Mouse (Mus musculus) heart, adult 18-20 months (tissue): ENCODE results near the gene Ism2. TPM values are rescaled to one million over a fixed set of nuclear protein-coding genes. Genes with fewer than 3 reads are reported as not detected.
A peak's percentile ranks its signal among the peaks of the same experiment; 100 is the strongest.
"Not testable (repeated sequence)": the region's sequence is repeated elsewhere in the genome, so short reads cannot be mapped to it uniquely, and the experiment has no call there.

Experiments used
- DNase-seq, 2 experiments: peaks; one replicate each; pipeline ENCODE4 v3.0.0; 2021 to 2022; ENCODE audit warnings: mixed read lengths in 1 of 2
- long read RNA-seq, 2 experiments: library from polyadenylated mRNA; stranded (forward); transcript quantifications; one replicate each; pipeline ENCODE4 v2.0.0; 2021
- total RNA-seq, 2 experiments: library from RNA; stranded (reverse); gene quantifications; 2 replicates each; pipeline ENCODE4 v1.2.3; 2021

The Ism2 gene
- total RNA-seq, result not detected
- long read RNA-seq, experiment 1, result 0 reads
- long read RNA-seq, experiment 2, result 0 reads

GRCm38 (mm10) chr12:87299657-87300440 is at the start of gene Ism2:
TSS of gene Ism2 (minus strand) at chr12:87299705.
- peak; percentile 24 to 25 for DNase-seq

DNA sequence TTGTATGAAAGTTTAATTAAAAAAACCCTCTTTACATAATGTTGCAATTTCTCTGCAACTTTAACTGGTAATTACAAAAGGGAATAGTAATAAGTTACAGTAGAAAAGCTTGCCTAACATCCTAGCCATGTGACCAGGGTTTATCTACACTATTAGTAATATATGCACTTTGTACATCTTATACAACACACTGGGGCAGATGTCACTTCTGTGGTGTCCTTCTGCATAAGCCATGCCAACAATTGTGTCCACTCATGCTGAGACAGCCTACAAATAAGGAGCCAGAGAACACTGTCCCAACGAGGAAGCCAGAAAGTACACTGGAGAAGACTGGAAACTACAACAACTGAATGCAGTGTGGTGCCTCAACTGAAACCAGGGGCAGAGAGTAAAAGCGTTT is 48.5 kb upstream of the Ism2 start:
- DNase-seq, result no peak

- no peak for DNase-seq
These were observed 48.0 kb upstream of the Ism2 start for GRCm38 (mm10) chr12:87347511-87347910.

DNA sequence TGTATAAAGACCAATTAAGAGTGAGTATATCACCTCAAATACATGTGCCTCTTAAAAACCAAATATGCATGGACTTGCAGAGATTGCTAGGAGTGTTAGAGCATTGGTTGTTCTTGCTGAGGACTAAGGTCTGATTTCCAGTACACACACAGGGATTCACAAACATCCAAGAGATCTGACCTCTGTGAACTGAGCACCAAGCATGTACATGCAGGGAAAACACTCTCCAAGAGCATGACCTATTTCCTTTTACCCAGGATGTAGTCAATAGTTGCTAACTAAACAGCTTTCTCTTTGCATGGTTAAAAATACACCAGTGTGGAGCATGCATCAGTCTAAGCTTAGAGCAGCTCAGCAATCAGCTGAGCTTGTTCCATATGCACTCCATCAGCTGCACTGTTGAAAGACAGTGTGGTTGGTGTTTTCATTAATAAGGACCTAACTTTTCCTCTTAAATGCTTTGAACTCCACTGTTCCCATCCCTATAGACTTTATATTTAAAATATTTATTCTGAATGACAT is 43.6 kb upstream of the Ism2 start:
- no peak for DNase-seq

- DNase-seq, result no peak
These were observed 38.6 kb upstream of the Ism2 start for GRCm38 (mm10) chr12:87338082-87338481.

- peak in 1 of 2 experiments; percentile 46 for DNase-seq
These were observed 35.4 kb upstream of the Ism2 start for GRCm38 (mm10) chr12:87334886-87335285.

GRCm38 (mm10) chr12:87333794-87334193 is 34.3 kb upstream of the Ism2 start:
- no peak for DNase-seq

- DNase-seq, result peak in 1 of 2 experiments; percentile 13
These were observed 33.0 kb upstream of the Ism2 start for GRCm38 (mm10) chr12:87332511-87332910.

DNA sequence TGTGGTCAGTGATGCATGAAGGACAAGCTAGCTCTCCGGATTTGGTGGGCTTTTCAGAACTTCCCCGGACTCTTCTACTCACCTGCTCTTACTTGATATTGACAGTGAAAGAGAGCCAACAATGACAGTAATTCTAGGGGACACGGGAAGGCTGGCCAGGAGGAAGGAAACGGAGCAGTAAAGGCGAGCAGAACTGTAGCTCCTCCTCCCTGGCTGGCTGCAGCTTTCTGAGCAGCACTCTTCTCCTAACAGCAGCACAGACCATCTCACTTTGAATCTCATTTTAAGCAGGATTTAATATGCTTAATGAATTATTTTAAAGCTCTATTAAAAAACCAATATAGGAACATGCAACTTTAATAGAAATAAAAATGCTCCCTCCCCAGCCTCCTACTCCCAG is 32.4 kb upstream of the Ism2 start:
- DNase-seq, result no peak

GRCm38 (mm10) chr12:87331053-87331456 is 31.6 kb upstream of the Ism2 start:
- DNase-seq, result no peak

DNA sequence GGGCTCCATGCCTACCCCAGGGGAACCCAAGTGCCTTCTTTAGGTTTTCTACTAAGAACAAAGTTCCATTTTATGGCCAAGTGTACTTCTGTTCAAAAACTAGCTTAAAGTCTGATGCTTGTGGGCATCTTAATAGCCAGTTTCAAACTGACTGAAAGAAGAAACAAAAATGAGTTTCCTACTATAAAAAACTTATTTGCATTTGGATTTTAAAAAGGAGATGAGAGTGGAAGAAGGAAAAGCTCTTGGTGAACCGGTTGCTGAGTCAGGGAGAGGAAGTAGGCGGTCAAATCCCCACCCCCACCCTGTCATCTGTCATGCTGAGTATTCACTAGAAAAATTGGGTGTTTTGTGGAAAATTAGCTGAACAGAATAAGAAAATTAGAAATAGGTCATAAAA is 30.7 kb upstream of the Ism2 start:
- no peak for DNase-seq

- DNase-seq, result no peak
These were observed 28.5 kb upstream of the Ism2 start for GRCm38 (mm10) chr12:87328025-87328424.

- DNase-seq, result no peak
These were observed 28.1 kb upstream of the Ism2 start for GRCm38 (mm10) chr12:87327610-87328009.

DNA sequence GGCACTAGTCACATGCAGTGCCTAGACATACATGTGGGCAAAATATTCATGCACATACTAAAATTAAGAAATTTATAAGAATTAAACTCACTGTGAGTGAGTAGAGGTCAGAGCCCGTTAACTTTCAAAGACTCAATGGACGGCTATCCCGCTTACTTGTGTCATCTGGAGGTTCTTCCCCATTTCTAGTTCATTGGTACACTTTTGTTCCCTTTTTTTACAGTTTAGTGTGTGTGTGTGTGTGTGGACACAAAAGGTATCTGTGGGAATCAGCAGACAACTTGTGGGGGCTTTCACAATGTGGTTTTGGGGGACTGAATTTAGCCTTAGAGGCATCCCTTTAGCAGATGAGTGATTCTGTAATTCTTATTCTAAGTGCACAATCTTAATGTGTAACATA is 25.9 kb upstream of the Ism2 start:
- no peak for DNase-seq

DNA sequence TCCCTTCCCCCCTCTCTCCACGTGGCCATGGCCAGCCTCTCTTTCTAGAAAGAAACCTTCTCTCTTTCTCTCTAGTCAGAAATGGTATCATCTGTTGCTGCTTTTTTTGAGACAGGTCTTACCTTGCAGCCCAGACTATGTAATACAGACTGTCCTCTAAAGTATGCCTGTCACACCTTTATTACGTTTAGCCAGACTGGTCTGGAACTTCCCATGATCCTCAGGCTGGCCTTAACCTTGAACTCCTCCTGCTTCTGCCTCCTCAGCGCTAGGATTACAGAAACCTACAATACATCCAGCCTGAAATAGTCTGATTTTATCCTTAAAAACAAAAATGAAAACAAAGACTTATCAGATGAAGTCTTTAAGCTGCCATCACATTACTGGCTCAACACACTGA is 19.7 kb upstream of the Ism2 start:
- no peak for DNase-seq

- no peak for DNase-seq
These were observed 18.4 kb upstream of the Ism2 start for GRCm38 (mm10) chr12:87317951-87318350.

GRCm38 (mm10) chr12:87313098-87313497 is 13.6 kb upstream of the Ism2 start:
- no peak for DNase-seq

DNA sequence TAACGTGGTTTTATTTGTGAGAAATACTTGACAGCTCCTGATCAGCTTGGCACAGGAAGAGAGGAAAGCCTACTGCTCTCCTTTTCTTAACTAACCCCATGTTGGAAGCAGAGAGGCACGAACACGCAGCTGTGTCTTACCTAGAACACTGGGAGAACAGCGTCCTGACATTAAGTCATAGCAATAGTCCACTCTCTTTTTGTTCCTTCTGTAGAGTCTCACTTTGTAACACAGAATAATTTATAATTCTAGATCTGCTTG is 7.0 kb upstream of the Ism2 start:
- not testable (repeated sequence) for DNase-seq

- DNase-seq, result no peak
These were observed 6.5 kb upstream of the Ism2 start for GRCm38 (mm10) chr12:87305767-87306583.

GRCm38 (mm10) chr12:87301189-87301588 is 1.7 kb upstream of the Ism2 start:
- DNase-seq, result no peak

GRCm38 (mm10) chr12:87300441-87300690 is 861 bp upstream of the Ism2 start:
- no peak for DNase-seq

DNA sequence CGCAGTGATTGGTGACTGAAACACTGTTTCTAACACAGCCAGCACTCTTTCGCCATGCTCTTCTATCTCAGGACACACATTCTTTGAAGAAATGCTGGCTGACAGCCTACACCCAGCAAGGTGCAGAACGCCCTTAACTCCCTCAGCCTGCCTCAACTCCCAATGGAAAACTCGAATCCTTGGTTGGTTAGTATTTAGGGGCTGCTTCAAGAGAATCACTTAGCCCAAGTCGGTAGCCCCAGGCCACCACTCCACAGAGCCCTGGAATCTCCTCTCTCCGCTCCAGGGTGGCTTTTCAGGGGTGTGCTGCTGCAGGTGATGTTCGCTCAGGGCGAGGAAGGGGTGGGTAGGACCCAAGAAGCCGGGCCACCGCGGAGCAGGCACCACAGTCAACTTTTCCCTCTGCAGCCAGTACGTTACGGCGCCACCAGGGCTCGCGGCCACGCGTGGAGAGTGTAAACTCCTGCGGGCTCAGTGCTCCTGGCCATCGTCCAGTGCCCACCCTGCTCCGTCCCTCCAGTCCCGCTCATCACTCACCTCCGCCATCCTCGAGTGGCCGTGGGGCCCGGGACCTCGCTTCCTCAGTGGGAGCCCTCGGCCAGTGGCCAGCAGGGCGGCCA is 358 bp downstream of the Ism2 start:
- peak in 1 of 2 experiments; percentile 42 for DNase-seq

- no peak for DNase-seq
These were observed 5.6 kb downstream of the Ism2 start for GRCm38 (mm10) chr12:87293934-87294333.
